Mouse (Mus musculus): ENCODE measurements around the gene Apoh. TPM values are rescaled to one million over a fixed set of nuclear protein-coding genes. Genes with fewer than 3 reads are reported as not detected.

Gene Apoh
- total RNA-seq (2021): 1 to 10 TPM; 1.4 to 8.0 TPM
- long read RNA-seq, experiment 1: 0 reads
- long read RNA-seq, experiment 2: 0 reads

DNA sequence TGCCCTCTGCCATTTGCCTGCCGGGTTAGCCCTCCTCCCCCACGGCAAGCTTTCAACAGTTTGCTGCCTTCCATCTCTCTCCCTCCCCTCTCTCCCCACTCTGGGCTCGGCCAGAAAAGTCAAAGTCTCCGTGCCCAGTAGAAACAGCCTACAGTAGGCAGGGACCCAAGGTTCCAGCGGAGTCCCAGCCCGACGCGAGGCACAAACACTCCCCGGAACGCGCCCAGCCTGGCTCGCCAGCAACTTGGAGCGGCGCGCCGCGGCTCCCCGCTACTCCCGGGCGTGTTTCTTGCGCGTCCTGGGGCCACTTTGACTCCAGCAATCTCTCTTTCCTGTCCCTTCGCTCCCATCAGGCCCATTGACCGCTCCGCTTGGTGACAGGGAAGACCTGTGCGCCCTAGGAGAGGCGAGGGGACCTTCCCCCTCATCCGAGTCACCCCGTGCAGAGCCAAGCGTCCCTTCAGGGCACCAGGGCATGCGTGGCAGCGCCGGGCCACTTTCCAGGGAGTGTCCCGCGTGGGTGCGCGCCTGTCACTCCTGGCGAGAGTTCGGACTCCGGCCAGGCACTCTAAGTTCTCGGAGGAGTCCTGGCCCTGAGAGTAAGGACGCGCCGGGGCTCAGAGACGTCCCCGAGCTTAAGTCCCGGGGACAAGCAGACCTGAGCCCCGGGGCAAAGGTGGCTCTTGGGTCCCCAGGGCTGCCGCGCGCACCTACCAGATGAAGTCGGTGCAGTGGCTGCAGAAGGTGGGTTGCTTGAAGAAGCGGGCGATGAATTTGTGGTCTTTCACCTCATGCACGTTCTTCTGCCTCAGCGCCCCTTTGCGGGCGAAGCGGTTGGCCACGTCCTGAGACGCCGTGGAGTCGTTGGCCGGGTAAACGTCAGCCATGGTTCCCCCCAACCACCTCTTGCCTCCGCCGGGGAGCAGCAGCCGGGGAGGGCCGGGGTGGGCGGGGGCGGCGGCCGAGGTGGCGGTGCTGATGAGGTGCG is at the start of gene Apoh:
Gene Apoh (plus strand): TSS at position 574 of the 988 bp plus-strand sequence.
- peak; percentile 45 to 59 for DNase-seq (ENCODE audit: low spot score in 2 of 2)

DNA sequence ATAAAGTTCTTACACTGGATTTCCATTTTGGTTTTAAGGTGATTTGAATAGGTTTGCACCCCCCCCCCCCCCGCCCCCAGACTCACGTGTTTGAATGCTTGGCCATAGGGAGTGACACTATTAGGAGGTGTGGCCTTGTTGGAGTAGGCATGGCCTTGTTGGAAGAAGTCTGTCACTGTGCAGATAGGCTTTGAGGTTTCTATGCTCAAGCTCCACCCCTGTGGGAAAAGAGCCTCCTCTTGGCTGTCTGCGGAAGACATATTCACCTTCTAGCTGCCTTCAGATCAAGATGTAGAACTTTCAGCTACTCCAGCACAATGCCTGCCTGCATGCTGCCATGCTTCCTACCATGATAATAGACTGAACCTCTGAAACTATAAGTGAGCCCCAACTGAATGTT is 49.3 kb upstream of the Apoh start:
- no peak for DNase-seq (ENCODE audit: low spot score in 2 of 2)

DNA sequence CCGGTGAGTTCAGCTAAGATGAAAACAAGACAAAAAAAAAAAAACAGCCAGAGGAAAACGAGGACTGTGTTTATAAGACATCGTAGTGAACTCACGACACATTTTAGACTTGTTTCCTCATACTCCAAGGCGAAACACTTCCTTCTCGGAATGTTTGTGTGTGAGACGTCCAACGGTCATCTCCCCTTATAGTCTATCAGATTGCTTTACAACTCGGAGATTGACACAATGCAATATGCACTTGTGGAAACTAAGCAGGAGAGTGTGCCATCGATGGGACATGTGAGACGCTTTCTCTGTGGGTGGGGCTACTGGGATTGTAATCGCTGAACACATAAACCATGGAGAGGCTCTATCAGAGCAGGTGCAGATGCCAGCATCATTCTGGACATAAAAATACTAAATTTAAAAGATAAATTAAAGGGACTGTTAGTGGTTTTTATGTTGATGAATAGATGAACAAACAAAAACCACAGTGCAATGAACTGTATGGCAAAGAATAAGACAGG is 48.8 kb upstream of the Apoh start:
- DNase-seq (ENCODE audit: low spot score in 2 of 2): no peak

DNA sequence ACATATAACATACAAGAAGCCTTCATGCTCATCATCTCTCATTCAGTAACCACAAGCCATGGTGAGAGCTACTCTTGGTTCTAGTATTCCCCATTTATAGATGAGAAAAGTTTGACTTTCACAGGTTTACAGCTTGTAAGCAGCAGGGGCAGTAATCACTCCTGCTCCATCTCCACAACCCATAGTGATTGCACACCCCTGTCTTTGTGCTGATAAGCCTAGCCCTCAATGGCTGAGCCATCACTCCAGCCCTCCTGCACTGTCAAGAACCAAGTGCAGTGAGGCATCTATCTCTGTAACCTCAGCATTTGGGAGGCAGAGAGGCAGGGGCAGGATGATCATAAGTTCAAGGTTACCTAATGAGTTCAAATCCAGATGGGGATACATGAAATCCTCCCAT is 47.8 kb upstream of the Apoh start:
- no peak for DNase-seq (ENCODE audit: low spot score in 2 of 2)

DNA sequence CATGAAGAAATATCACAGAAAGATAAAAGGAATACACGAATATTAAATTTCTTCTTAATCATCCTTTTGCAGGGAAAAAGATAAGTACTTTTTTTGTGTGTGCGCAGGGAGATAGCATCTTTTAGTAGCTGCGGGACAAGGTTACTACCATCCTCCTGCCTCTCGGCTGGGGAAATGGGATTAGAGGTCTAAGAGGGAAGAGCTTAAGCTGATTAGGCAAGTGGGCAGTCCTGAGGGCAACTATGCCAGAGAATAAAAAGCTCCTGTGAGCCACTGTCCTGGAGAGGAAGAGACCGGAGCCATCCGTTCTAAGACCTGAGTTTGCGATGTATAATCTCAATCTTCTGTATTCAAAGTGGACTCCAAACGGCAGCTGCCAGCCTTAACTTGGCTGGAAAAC is 45.2 kb upstream of the Apoh start:
- DNase-seq (ENCODE audit: low spot score in 2 of 2): no peak

DNA sequence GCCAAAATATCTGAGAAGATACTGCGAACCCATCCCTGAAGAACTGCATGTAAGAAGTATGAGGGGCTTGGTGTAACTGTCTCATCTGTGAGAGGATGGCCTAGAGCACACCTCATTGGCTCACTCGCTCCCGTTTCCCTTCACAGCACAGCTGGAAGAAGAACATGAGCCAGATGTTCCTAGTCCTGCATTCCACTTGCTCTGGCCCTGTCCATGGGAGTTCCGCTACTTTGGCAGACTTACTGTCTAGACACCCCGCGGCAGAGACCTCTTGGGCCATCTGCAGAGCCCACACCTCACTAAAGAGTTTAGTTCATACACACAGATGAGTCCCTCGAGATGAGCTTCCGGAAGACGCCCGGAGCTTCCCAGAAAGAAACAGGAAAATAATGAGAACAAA is 43.2 kb upstream of the Apoh start:
- peak in 1 of 2 experiments; percentile 50 for DNase-seq (ENCODE audit: low spot score in 2 of 2)

DNA sequence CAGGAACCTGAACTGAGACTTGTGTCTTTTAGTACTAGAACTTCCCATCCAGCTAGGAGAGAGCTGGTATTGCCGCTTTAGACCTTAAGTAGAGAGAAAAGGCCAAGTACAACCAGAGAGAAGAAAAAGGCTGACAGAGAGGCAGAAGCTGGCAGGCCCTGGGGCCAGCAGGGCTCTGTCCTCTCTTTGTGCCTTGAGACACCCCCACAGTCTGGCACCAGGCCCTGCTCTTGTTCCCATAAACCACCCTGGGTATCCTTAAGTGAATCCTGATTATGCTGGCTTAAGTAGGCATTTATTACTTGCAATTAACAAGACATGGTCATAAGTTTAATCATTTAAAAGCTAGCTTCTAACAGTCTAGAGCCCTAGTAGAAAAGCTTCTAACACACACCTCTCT is 42.7 kb upstream of the Apoh start:
- DNase-seq (ENCODE audit: low spot score in 2 of 2): no peak

DNA sequence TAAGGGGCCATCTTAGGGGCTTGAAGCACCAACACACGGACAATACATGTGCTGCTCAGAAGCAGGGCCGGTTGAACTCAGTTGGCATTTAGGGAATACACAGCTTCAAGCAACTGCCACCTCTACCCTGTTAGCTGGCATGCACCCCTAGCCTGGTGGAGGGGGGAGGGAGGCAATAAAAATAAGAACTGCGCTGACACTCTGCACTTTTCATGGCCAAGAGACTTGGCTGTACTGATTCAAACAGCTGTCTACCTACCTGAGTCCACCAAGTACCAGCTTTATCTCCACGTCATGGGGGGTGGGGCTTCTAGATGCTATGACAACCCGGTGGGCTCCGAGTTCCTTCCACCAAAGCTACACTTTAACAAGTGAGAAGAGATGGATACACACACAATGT is 42.1 kb upstream of the Apoh start:
- no peak for DNase-seq (ENCODE audit: low spot score in 2 of 2)

DNA sequence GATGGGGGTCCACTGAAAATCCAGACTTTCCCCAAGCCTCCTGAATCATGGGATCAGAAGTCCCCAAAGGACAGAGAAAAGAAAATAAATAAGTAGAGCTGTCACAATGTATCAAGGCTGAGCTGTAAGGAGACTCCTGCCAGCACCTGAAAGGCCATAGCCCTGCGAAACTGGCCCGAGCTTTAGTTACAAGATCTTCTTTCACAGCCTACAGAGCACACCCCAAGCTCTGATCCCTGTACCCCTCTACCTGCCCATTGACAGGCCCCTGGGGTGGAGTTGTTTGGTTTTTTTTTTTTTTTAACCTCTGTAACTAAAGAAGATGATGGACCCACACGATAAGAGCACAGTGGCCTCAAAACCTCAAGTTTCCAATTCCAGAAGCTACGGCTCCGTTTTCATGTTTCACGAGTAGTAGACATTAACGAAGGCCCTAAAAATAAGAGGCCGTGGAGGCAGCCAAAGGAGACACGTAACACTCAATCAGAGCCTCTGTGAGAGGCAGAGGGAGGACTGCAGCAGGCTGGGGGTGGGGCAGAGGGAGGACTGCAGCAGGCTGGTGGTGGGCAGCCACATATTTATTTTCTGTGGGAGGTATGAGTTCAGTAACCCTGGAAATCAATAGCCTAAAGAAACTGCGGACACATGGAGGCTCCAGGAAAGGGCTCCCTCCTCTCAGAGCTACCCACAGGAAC is 41.2 kb upstream of the Apoh start:
- no peak for DNase-seq (ENCODE audit: low spot score in 2 of 2)

DNA sequence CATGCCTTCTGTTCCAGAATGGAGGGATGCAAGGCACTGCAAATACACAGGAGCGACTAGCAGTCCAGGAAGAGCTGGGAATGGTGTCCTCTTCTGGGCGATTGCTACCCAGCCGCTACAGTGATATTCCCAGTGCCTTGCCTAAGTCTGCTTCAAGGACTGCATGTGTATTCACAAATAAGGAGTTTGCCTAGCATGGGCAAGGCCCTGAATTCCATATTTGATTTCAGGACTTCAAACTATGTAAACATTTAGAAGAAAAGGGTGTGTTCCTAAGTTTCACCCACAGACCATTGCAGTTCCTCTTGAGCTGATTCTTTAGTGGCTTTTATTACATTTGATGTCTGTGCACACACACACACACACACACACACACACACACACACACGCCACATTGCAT is 39.4 kb upstream of the Apoh start:
- DNase-seq (ENCODE audit: low spot score in 2 of 2): no peak

DNA sequence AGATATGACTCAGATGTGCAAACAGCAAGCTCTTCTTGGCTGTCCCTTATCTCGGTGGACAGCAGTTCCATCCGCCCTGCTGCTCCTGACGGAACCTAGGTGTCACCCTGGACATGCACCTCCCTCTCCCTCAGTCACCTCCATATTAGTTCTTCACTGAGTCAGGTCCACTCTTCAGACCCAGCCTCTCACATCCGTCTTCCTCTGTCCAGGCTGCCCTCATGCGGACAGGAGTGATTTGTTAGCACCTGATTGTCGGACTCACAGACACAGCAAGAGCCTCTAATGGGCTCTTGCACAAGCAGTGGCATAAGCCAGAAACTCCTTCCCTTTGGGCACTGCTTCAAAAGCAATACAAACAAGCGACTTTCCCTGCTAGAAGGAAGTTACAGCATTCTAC is 35.9 kb upstream of the Apoh start:
- DNase-seq (ENCODE audit: low spot score in 2 of 2): no peak

DNA sequence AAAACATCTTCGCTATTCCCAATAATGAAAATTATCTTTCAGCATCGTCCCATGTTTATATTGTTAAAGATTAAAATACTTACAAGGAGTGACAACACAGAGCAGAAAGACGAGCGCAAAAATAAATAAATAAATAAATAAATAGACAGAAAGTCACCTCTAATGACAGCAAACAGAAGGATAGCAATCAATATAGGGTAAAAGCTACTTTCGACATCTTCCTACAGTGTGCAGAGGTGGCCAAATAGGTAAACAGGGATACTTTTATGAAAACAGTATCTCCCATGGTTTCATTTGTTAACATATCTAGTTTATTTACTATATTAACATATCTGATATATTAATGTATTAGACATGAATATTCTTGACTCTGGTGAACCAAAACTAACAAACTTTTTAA is 34.9 kb upstream of the Apoh start:
- no peak for DNase-seq (ENCODE audit: low spot score in 2 of 2)

DNA sequence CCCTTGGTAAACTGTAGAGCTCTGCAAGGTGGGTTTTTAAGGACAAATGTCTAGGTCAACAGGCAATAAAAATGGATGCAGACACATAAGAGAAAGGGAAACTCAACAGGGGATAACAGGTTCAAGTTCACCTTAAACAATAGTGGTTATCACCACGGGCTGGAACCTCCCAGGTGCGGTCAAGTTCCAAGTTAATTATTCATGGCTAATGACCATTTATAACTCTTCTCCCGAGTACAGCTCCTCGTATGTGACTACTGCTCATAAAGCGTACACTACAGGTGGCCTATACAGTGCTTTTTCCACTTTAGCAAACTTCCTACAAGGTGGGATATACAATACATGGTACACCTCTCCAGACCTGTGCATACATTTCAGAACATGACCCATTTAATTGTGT is 33.4 kb upstream of the Apoh start:
- DNase-seq (ENCODE audit: low spot score in 2 of 2): no peak

DNA sequence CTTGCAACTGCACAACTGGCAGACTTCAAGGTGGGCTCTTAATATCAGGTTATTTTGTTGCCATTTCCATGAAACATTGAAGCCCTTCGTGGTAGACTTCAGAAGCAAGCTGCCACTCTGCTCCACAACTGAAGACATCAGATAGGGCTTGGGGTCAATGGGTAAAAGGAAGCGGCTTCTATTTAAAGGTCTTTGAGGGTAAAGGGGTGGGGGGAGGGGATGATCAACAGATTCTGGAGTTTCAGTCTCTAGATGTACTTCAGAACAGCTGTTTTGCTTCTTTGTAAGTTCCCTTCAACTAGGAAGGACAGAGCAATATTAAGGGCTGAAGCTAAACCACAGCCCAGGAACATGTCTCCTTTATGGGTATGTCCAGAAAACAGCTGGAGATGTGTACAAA is 31.2 kb upstream of the Apoh start:
- DNase-seq (ENCODE audit: low spot score in 2 of 2): no peak

DNA sequence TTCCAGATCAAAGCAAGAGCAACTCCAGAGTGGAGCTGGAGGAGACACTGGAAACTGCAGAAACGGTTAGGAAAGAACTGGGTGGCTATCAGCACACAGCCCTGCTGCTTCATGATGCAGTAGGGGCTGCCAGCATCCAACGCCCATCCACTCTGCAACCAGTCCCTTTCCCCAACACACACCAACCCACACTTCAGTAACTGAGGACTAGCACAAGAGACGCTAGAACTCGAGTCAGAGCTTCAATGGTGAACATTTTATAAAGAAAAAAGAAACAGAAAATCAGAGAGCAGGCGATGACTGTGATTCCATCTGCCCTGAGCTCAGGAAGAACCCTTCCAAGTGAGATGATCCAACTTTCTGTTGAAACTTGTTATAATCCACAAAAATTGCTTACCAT is 30.6 kb upstream of the Apoh start:
- DNase-seq (ENCODE audit: low spot score in 2 of 2): no peak

DNA sequence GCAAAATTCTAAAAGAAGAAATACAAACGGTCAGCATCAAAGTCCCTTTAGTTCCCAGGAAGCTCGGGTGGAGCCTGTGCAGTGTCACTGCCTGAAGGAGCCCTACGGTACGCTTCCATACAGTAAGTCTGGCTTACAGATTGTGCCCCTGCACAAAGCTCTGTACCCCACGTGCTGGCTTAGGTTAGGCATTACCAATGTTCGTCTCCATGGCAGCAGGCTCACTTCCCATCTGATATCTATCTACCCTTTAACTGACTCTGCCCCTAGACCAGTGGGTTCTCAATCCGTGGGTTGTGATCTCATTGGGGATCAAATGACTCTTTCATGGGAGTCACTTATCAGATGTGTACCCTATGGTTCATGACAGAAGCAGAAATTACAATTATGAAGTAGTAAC is 27.4 kb upstream of the Apoh start:
- DNase-seq (ENCODE audit: low spot score in 2 of 2): no peak

DNA sequence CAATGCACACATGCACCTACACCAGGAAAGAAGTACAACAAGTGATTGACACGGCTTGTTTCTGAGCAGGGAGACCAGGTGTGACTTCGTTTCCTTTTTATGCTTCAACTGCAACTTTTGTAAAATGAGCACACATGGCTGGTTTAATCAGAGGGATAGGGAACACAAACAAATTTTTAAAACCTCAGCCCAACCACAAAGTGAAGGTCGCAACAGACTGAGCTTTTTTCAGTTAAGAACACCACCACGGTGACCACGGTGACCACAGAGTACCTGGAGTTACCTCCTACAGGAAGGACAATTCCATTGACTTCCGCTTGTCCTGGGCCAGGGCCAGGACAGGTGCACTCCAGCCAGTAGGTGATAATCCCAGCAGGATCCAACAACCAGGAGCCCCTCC is 25.3 kb upstream of the Apoh start:
- no peak for DNase-seq (ENCODE audit: low spot score in 2 of 2)

DNA sequence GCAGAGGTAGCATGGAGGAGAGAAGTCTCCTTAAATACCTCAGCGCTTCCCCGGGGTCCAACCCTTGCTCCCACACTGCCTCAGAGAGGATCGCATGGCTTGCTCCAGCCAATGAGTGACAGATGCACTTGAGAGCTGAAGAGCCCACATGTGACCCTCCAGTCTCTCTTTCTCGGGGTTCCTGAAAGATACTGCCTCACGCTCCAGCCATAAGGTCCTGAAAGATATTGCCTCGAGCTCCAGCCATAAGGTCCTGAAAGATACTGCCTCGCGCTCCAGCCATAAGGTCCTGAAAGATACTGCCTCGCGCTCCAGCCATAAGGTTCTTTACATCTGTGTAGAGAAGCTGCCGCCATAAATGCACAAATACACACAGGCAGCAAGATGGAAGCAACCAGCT is 24.0 kb upstream of the Apoh start:
- no peak for DNase-seq (ENCODE audit: low spot score in 2 of 2)

DNA sequence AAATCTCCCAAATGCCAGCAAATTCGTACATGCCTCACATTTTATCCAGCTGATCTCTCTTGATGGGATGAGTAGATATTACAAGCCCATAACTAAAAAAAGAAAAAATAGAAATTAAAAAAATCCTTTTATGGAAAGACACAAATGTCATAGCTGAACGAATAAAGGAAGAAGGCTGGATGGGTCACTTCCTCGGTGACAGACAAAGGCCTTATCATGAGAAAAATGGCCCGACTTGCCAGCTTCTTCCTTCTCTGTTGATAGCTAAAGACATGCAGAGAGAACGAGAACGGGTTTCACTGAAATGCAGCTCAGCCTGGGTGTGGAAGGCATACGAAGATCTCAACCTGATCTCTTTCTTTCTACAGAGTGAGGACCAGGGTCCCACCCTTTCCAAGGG is 22.6 kb upstream of the Apoh start:
- no peak for DNase-seq (ENCODE audit: low spot score in 2 of 2)

DNA sequence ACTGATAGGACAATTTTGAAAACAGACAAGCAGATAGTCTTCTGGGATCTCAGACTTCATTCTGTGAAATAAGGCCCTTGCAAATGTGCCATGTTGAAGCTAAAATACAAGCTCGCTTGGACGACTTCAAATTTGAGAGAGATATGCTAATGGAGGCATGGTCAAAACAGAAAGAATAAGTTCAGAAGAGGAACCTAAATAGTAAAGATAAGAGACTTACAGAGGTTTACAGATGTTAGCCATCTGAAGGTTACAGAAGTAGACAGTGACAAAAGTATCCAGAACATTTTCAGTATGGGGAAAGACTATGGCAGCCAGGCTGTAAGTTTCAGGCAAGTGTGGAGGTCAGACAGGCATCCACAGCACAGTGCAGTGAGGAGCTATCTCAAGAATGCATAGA is 21.0 kb upstream of the Apoh start:
- no peak for DNase-seq (ENCODE audit: low spot score in 2 of 2)

DNA sequence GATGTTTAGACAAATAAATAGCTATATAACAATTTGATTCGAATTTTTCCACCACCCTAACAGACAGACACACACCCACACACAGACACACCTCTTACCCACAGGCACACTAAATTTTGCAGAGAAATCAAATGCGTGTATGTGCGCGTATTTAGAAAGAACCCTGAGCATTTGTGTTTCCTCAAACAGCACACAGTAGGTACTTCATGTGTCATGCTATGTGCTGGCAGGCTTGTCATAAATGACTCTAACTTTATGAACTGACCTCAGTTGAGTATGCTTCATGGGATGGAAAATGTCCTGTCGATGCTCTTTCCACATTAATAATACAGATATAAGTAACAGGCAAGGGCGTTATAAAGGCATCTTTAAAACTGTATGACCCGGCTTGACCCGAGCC is 17.2 kb upstream of the Apoh start:
- DNase-seq (ENCODE audit: low spot score in 2 of 2): no peak

DNA sequence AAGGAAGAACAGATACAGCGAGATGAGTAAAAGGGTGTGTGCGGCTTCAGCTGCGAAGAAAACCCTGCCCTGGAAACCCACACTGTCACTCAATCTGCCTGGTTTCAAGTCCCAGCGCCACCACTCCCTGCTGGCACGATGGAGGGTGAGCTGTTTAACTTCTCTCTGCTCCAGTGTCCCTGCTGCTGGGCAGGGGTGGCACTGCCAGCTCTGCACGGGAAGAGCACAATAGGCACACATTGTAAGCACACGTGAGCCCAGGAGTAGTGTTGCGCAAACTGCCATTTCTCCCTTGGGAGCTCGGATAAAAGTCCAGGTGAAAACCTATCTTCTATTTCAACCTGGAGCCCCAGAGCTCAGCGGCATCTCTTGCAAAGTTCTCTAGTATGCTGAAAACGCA is 12.3 kb upstream of the Apoh start:
- DNase-seq (ENCODE audit: low spot score in 2 of 2): no peak
